Mouse (Mus musculus) erythroblast, embryonic 14.5 days (primary cell): Measurements from ENCODE around the gene Ctnna3. TPM values are rescaled to one million over a fixed set of nuclear protein-coding genes. Genes with fewer than 3 reads are reported as not detected.

Source experiments
- H3K27me3 ChIP-seq: 2 replicates; pipeline ENCODE4 v1.6.1; 2012; ENCODE audit warnings: inconsistent platforms; ENCODE audit not compliant: control insufficient read depth
- H3K36me3 ChIP-seq: 2 replicates; pipeline ENCODE4 v1.6.1; 2012; ENCODE audit warnings: mild to moderate bottlenecking, inconsistent platforms; ENCODE audit not compliant: control insufficient read depth
- H3K4me1 ChIP-seq: 2 replicates; pipeline ENCODE4 v1.6.1; 2012; ENCODE audit warnings: inconsistent platforms; ENCODE audit not compliant: control insufficient read depth
- H3K4me3 ChIP-seq: replicated peaks from 2 replicates; pipeline ENCODE3; 2012; ENCODE audit warnings: moderate library complexity, mild to moderate bottlenecking, inconsistent platforms
- H3K9me3 ChIP-seq: 2 replicates; pipeline ENCODE4 v1.6.1; 2012; ENCODE audit warnings: low read length, inconsistent platforms, mixed read lengths; ENCODE audit not compliant: control insufficient read depth
- GATA1 ChIP-seq: IDR thresholded peaks from 2 replicates; pipeline ENCODE4 v1.6.1; 2012; ENCODE audit warnings: low read length, inconsistent platforms, mixed read lengths
- TAL1 ChIP-seq: IDR thresholded peaks from 3 replicates; pipeline ENCODE4 v1.6.1; 2012; ENCODE audit warnings: low read length, inconsistent platforms, mixed read lengths
- polyA plus RNA-seq: library from polyadenylated mRNA; stranded (reverse); fragments of >175 nt; gene quantifications from 2 replicates; pipeline ENCODE4 v1.2.3, GENCODE M21; 2012

The Ctnna3 gene
- polyA plus RNA-seq, 1 experiment = not detected

DNA sequence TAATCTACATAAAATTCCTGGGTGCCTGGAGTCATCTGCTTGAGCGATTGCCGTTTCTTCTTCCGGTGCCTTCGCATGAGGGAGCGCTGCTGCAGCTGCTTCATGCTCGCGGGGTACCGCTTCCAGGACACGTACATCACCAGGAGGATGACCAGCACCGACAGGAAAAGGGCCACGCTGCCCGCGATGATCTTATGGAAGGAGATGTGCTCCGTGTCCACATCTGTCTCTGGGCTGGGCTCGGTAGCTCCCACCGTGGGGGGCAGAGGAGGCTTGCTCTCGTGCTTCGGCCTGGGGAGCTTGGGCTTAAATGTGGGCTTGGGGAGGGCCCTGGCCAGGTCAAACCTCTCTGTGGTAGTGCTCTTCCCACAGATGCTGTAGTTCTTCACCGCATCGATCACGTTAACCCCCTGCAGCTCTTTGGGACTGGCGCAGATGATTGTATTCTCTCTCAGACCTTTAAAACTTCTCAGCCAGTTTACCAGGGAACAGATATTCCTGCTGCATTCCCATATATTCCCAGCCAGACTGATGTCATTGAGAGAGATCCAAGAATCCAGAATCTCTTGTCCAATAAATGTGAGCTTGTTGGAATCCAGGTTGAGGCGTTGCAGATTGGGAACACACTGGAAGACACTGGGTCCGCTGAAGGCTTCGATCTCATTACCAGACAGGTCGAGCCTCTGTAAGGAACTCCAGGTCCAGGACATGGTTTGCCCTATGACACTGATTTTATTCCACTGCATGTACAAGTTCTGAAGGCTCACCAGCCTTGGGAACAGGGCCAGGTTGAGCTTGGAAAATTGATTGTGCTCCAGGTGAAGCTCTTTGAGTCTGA is 658.3 kb downstream of the Ctnna3 start:
- H3K27me3 ChIP-seq = peaks cover 18% of the 10 kb centered on the region
- H3K9me3 ChIP-seq = no peaks in the 10 kb centered on the region
- H3K4me3 ChIP-seq = no peak overlapping the region
- H3K4me1 ChIP-seq = no peaks in the 10 kb centered on the region
- H3K36me3 ChIP-seq = no peaks in the 10 kb centered on the region
- TF ChIP-seq GATA1 (no peak), TAL1 (no peak)

DNA sequence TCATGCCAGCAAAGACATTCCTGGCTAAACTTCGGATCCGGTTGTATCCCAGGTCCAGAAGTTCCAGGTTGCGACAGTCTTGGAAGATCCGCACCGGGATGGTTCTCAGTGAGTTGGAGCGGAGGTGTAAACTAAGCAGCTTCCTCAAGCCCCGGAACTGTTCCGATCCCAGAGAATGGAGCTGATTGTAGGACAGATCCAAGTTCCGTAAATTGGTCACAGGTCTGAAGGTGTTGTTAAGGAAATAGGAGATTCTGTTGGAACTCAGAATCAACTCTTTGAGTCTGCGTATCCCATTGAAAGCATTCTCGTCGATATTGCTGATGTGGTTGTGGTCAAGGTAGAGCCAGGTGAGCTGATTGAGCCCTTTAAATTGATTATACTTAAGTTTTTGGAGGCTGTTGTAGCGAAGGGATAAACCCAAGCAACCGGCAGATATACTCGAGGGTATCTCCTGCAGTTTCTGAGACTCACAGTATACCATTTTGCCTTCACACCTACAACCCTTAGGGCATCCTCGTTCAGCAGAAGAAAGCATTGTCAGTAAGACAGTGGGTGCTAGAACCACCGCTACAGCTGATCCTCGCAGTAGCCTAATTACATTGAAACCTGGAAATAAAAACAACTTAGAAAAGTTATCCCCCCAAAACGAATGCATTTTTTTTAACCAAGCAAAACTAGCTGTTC is 659.0 kb downstream of the Ctnna3 start:
- TF ChIP-seq GATA1 (no peak), TAL1 (no peak)
- H3K4me1 ChIP-seq = no peaks in the 10 kb centered on the region
- no peak overlapping the region for H3K4me3 ChIP-seq
- no peaks in the 10 kb centered on the region for H3K9me3 ChIP-seq
- H3K36me3 ChIP-seq = no peaks in the 10 kb centered on the region
- H3K27me3 ChIP-seq = peaks cover 18% of the 10 kb centered on the region

DNA sequence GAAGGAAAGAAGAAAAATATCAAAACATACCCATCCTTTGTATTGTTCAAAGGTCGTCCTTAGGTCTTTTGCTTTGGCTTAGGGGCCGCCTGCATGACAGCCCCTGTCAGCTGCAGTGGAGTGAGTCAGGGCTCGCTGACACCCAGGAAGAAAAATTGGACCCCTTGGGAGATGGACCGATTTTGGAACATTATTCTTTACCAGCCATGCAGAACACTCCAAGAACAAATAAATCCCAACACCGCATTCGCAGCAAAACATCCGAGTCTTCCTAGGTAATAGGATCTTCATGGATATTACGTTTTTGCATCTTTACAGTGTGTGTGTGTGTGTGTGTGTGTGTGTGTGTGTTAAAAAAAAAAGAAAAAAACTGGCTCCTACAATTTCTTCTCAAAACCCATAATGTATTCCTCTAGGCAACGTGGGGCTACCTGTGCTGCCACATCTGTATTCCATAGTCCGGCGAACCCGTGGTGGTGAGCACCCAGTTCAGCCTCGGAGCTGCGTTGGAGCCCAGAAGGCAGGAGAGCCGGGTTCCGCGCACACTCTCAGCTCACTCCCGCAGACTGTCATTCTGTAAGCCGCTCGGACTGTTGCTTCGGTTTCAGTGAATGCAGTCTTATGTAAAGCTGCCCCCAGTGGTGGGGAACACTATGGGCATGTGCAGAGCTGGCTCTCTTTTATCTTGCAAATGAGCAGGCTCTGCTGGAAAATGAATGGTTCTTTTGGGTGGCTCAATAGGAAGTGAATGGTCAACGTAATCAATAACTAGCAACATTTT is 660.0 kb downstream of the Ctnna3 start, which contains the start of gene Lrrtm3:
TSS of gene Lrrtm3 (minus strand) at position 598 of the 781 bp plus-strand sequence.
- no peaks in the 10 kb centered on the region for H3K4me1 ChIP-seq
- peaks cover 18% of the 10 kb centered on the region for H3K27me3 ChIP-seq
- TF ChIP-seq TAL1 (no peak), GATA1 (no peak)
- no peaks in the 10 kb centered on the region for H3K36me3 ChIP-seq
- H3K9me3 ChIP-seq = no peaks in the 10 kb centered on the region
- H3K4me3 ChIP-seq = no peak within 1 kb of the TSS

GRCm38 (mm10) chr10:64096532-64096931 is 666.6 kb downstream of the Ctnna3 start:
- Histone ChIP-seq H3K27me3 (no peaks in the 10 kb centered on the region), H3K9me3 (peaks cover 3% of the 10 kb centered on the region; the same call in 1 of the 2 replicates), H3K4me1 (no peaks in the 10 kb centered on the region), H3K36me3 (no peaks in the 10 kb centered on the region), H3K4me3 (no peak overlapping the region)
- no peak for TF ChIP-seq TAL1
- no peak for TF ChIP-seq GATA1

DNA sequence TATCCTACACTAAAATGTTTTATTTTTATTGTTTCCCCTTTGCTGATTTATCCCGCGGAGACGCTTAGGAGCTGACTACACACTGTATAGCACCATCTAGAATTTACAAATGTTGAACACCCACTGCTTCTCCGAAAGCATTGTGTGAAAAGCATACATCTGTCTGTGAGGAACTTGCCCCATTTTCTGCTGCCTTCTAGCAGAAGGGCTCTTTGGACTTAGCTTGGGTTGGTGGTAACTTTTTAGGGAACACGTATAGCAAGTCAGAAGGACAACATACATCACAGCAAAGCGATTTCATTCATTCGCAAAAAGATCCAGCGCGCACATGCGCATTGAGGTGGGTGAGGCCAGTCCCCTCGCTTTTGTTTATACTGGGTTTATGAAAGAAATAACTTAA is 685.3 kb downstream of the Ctnna3 start:
- no peak for TF ChIP-seq GATA1
- TF ChIP-seq TAL1 = no peak
- Histone ChIP-seq H3K4me1 (no peaks in the 10 kb centered on the region), H3K9me3 (peaks cover 21% of the 10 kb centered on the region), H3K4me3 (no peak overlapping the region), H3K36me3 (no peaks in the 10 kb centered on the region), H3K27me3 (no peaks in the 10 kb centered on the region)

DNA sequence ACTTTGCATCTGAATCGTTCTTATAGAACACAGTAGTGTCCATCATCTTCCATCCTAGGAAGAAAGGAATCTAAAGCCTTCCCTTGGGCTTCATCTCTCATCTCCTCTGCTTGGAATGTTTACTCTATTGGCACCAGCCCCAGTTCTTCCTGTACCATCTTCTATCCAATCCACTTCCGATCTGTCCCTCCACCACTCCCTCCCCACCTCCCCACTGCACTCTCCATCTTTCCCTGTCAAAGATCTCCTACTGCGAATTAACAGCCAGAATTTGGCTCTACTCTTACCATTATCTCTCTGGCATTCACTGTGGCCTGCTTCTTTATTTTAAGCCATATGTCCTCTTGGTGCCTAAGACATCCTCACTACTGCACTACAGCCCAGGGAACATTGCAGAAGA is 688.9 kb downstream of the Ctnna3 start:
- no peaks in the 10 kb centered on the region for H3K36me3 ChIP-seq
- peaks cover 18% of the 10 kb centered on the region for H3K9me3 ChIP-seq
- TF ChIP-seq TAL1 = no peak
- no peak for TF ChIP-seq GATA1
- H3K4me1 ChIP-seq = no peaks in the 10 kb centered on the region
- H3K27me3 ChIP-seq = no peaks in the 10 kb centered on the region
- no peak overlapping the region for H3K4me3 ChIP-seq

GRCm38 (mm10) chr10:64130397-64131150 is 700.7 kb downstream of the Ctnna3 start:
- Histone ChIP-seq H3K9me3 (peaks cover 14% of the 10 kb centered on the region), H3K27me3 (no peaks in the 10 kb centered on the region), H3K4me1 (no peaks in the 10 kb centered on the region), H3K36me3 (no peaks in the 10 kb centered on the region), H3K4me3 (no peak overlapping the region)
- TF ChIP-seq GATA1 (no peak), TAL1 (no peak)

DNA sequence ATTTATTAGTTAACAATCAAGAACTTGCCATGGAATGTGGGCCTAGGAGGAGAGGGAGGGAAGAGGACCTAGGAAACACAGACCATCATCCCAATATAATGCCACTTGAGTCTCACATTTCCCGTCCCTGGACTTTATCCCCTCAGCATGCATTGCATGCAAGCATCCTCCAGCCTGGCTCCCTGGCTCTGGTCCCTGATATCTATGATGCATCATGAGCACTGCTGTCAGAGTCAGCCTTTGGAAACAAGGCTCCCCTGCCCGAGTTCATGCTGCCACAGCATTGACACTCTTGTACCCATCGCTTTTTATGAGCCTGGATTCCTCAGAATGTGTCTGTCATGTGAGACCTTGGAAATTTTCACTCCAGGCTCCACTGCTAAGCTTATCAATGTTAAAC is 703.6 kb downstream of the Ctnna3 start:
- no peaks in the 10 kb centered on the region for H3K4me1 ChIP-seq
- TF ChIP-seq TAL1 = no peak
- no peak for TF ChIP-seq GATA1
- H3K27me3 ChIP-seq = no peaks in the 10 kb centered on the region
- no peaks in the 10 kb centered on the region for H3K36me3 ChIP-seq
- no peak overlapping the region for H3K4me3 ChIP-seq
- peaks cover 18% of the 10 kb centered on the region for H3K9me3 ChIP-seq
